Mouse (Mus musculus): ENCODE data around the gene Zbtb49.

DNA sequence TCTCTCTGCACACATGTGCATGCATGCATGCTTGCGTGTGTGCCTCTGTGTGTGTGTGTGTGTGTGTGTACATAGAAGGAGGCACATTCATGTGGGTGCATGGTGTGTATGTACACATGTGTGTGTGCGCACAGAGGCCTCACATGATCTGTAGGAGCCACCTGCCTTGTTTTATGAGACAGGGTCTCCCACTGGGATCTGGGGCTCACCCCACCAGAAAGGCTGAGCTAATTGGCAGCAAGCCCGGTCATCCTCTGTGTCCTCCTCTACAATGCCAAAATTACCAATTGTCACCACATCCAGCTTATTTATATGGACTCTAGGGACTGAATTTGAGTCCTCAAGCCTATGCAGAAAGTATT, 21.2 kb upstream of the Zbtb49 start:
- TF ChIP-seq CTCF (conservative IDR thresholded peaks at IDR 0.05; ENCODE audit: low read length) (no peak), NANOG (IDR thresholded peaks at IDR 0.05; ENCODE audit: borderline replicate concordance, low read length) (no peak), POU5F1 (IDR thresholded peaks at IDR 0.05; ENCODE audit: borderline replicate concordance, low read length) (no peak)
